Mouse (Mus musculus) kidney, embryonic 15.5 days (tissue): ENCODE measurements around the gene Stum. TPM values are rescaled to one million over a fixed set of nuclear protein-coding genes. Genes with fewer than 3 reads are reported as not detected.

Experiments
- ATAC-seq: fragments of 200-750 bp; cut with Nextera tagmentation; replicated peaks from 2 replicates; pipeline ENCODE4 v1.8.0; 2017; ENCODE audit warnings: moderate TSS enrichment; ENCODE audit not compliant: low FRiP score
- H3K27ac ChIP-seq: fragments of 300-500 bp; sonication (generic); 2 replicates; pipeline ENCODE4 v1.5.1; 2015; ENCODE audit warnings: mild to moderate bottlenecking, inconsistent platforms
- H3K27me3 ChIP-seq: fragments of 300-500 bp; sonication (generic); 2 replicates; pipeline ENCODE4 v1.6.1; 2015; ENCODE audit warnings: inconsistent platforms
- H3K36me3 ChIP-seq: fragments of 300-500 bp; sonication (generic); 2 replicates; pipeline ENCODE4 v1.6.1; 2015; ENCODE audit warnings: inconsistent platforms
- H3K4me1 ChIP-seq: fragments of 300-500 bp; sonication (generic); 2 replicates; pipeline ENCODE4 v1.6.1; 2015; ENCODE audit warnings: inconsistent platforms
- H3K4me2 ChIP-seq: fragments of 300-500 bp; sonication (generic); 2 replicates; pipeline ENCODE4 v1.6.1; 2015; ENCODE audit warnings: moderate library complexity, mild to moderate bottlenecking, inconsistent platforms
- H3K4me3 ChIP-seq: fragments of 300-500 bp; sonication (generic); replicated peaks from 2 replicates; pipeline ENCODE4 v1.5.1; 2015; ENCODE audit warnings: mild to moderate bottlenecking, inconsistent platforms
- H3K9ac ChIP-seq: fragments of 300-500 bp; sonication (generic); 2 replicates; pipeline ENCODE4 v1.6.1; 2015; ENCODE audit warnings: mild to moderate bottlenecking, inconsistent platforms
- H3K9me3 ChIP-seq: fragments of 300-500 bp; sonication (generic); replicated peaks from 2 replicates; pipeline ENCODE4 v1.6.1; 2016; ENCODE audit warnings: inconsistent platforms
- WGBS: fragments of 180-500 bp; shearing (Covaris S2); methylation state at CpG from one replicate; pipeline ENCODE4 v1.1.7; 2015; ENCODE audit warnings: mixed read lengths; 5-methylcytosine and 5-hydroxymethylcytosine counted together
- polyA plus RNA-seq: library from polyadenylated mRNA; unstranded; fragments of >200 nt; fragmentation: Nextera tagmentation; extraction: Ambion mirVana; gene quantifications from 2 replicates; pipeline ENCODE4 v1.2.1, GENCODE M21; 2015

Gene Stum
- polyA plus RNA-seq, 1 experiment from 2014 or later: 1.7 TPM

DNA sequence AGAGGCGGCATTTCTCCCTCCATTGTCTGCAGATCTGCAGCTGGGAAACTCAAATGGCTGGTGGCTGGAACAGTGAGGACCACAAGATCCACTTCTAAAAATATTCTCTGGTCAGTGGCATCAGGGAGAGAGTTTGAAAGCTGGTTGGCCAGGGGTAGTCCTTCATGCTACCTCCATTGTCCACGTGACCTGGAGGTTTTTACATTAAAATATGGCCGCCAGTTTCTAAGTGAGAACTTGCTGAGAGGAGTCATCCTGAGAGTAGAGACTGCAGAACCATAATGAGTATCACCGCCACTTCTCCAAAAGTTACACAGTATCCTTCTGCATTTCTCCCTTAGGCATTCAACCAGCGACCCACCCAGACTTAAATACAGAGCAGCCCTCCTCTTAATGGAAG, 2.0 kb upstream of the Stum start:
- Histone ChIP-seq H3K4me1 (peaks cover 34% of the 10 kb centered on the region), H3K9me3 (no peaks in the 10 kb centered on the region), H3K27me3 (peaks cover 70% of the 10 kb centered on the region), H3K4me3 (no peak overlapping the region), H3K27ac (no peak overlapping the region), H3K9ac (no peak overlapping the region), H3K4me2 (no peak overlapping the region), H3K36me3 (no peaks in the 10 kb centered on the region)
- ATAC-seq: no peak
- WGBS: 88% methylated on average over 5 of the region's 5 CpGs

DNA sequence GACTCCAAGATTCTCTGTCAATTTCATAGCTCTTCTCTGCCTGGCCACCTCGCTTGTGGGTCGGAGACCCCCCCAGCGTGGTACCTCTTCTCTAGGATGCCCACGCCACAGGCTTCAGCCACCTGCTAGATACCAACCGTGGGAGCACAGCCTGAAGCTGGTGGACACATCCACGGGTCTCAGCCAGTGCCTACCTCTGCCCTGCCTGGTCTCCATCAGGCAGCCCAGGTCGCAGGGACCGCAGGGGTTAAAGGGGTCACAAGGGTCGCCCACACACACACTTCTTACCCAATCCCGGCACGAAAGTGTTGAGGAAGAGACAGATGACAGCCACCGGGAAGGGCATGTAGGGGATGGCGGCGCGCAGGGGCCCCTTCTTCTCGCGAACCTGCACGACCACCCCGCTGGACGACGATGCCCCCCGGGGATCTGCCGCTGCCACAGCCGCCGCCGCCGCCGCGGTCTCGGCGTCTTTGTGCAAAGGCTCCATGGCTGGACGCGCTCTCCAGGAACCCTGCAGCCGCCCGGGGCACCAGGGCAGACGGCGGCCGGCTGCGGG, 385 bp downstream of the Stum start:
- Histone ChIP-seq H3K4me1 (peaks cover 34% of the 10 kb centered on the region), H3K4me3 (peak overlapping the region; percentile 48), H3K9ac (peak overlapping the region; percentile 29; the same call in 1 of the 2 replicates), H3K4me2 (peak overlapping the region; percentile 89), H3K27me3 (peaks cover 72% of the 10 kb centered on the region), H3K9me3 (no peaks in the 10 kb centered on the region), H3K27ac (no peak overlapping the region), H3K36me3 (no peaks in the 10 kb centered on the region)
- 0 out of 2 replicates have a peak, but pooled peaks have one; percentile 41 for ATAC-seq
- 4% methylated on average over 34 of the region's 39 CpGs for WGBS

DNA sequence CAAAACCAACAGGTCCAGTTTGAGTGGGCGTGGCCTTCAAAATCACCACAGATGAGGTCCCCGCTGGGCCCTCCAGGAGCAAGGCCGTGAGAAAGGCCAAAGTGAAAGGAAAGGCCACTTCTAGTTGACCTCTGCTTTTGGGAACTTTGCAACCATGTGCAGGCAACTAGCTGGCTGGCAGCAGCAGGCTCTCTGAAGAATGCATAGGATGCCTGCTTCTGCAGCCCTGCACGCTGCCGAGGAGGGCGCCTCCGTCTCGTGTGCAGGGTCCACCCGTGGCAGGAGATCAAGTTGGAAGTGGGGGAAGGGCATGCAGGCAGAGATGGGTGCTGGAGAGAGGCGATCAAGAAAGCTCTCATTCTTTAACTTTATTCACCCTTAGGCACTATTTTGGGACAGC, 1.3 kb downstream of the Stum start:
- H3K4me2 ChIP-seq: peak overlapping the region; percentile 89
- peaks cover 67% of the 10 kb centered on the region for H3K27me3 ChIP-seq
- H3K4me3 ChIP-seq: peak overlapping the region; percentile 48; the same call in 1 of the 2 replicates
- peak overlapping the region; percentile 41; the same call in 1 of the 2 replicates for H3K27ac ChIP-seq
- WGBS: 22% methylated on average over 10 of the region's 10 CpGs
- no peak overlapping the region for H3K9ac ChIP-seq
- no peaks in the 10 kb centered on the region for H3K36me3 ChIP-seq
- ATAC-seq: no peak
- H3K9me3 ChIP-seq: no peaks in the 10 kb centered on the region
- H3K4me1 ChIP-seq: peaks cover 34% of the 10 kb centered on the region

DNA sequence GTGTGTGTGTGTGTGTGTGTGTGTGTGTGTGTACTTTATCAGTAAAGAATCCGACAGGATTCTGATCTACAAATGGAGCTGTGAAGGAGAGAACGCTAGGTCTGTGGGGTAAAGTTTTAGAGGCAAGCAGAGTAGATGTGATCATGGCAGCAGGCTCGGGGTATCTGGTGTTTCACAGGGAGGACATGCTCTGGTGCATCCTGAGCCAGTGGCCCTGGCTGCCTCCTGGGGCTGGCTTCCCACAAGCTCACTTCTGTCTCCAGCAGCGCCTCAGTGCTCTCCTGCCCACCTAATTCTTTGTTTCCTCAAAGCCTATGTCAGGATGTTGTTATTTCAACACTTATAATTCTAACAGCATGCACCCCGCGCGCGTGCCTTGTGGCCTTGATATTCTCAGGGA, 2.0 kb downstream of the Stum start:
- Histone ChIP-seq H3K4me1 (peaks cover 34% of the 10 kb centered on the region), H3K9ac (no peak overlapping the region), H3K4me2 (0 out of 2 replicates have a peak overlapping the region, but pooled peaks have one; percentile 89), H3K27ac (peak overlapping the region; percentile 41), H3K4me3 (no peak overlapping the region), H3K9me3 (no peaks in the 10 kb centered on the region), H3K36me3 (no peaks in the 10 kb centered on the region), H3K27me3 (peaks cover 62% of the 10 kb centered on the region)
- ATAC-seq: peak; percentile 70
- 38% methylated on average over 8 of the region's 8 CpGs for WGBS

DNA sequence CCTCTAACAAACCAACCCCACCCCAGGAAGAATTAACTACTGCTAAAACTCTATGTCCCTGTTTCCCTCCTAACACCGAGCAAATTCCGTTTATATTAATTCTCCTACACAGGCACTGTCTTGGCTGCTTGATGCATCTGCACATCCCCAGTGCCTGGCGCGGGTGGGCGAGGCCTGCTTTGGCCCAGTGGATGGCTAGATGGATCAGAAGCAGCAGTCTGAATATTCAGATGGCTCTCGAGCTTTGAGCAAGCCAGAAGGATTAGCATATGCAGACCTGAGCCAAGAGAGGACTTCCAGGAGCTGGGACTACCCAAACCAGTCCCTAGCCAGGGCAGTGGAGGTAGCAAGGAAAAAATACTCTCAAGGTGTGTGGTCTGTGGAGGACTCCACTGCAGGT, 3.0 kb downstream of the Stum start:
- H3K9me3 ChIP-seq: no peaks in the 10 kb centered on the region
- WGBS: 64% methylated on average over 6 of the region's 6 CpGs
- H3K4me2 ChIP-seq: no peak overlapping the region
- no peak overlapping the region for H3K27ac ChIP-seq
- H3K4me1 ChIP-seq: peaks cover 34% of the 10 kb centered on the region
- no peak for ATAC-seq
- no peaks in the 10 kb centered on the region for H3K36me3 ChIP-seq
- no peak overlapping the region for H3K9ac ChIP-seq
- H3K27me3 ChIP-seq: peaks cover 52% of the 10 kb centered on the region
- no peak overlapping the region for H3K4me3 ChIP-seq

DNA sequence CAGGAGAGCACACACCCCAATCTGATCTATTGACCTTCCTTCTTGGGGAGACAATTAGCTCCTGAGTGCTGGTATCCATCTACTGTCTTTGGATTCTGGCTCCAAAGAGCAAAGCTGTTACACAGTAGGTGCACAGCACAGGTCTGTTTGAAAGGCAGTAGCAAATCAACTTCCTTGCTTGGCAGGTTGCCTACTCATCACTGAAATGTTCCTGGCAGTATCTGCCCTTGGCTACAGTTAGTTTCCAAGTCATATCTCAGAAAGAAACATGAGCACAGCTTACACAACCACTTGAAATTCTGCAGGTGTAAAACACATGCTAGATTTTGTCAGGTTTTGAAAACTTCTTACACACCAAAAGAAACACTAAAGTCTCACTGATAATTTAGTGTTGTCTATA, 9.7 kb downstream of the Stum start:
- no peak overlapping the region for H3K4me3 ChIP-seq
- no peaks in the 10 kb centered on the region for H3K9me3 ChIP-seq
- no peak for ATAC-seq

DNA sequence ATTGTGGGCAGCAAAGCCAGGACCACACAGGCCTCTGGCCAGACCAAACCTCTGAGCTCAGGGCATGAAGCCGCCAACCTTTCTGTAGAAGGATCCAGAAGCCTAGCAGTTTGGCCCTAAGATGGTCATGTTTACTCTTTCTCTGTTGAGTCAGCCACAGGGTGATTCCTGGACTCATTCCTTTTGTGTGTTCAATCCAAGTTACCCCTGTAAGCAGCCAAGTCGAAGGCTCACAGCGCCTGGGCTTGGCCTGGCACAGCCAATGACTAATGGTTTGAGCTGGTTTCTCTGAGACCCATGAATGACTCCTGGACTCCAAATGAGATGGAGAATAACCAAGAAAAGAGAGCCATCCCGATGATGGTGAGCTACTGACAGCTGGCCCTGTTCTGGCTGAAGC, 15.3 kb downstream of the Stum start:
- H3K27me3 ChIP-seq: no peaks in the 10 kb centered on the region
- H3K4me2 ChIP-seq: no peak overlapping the region
- H3K27ac ChIP-seq: no peak overlapping the region
- no peaks in the 10 kb centered on the region for H3K36me3 ChIP-seq
- no peak overlapping the region for H3K9ac ChIP-seq
- ATAC-seq: no peak
- no peaks in the 10 kb centered on the region for H3K4me1 ChIP-seq
- H3K9me3 ChIP-seq: no peaks in the 10 kb centered on the region
- H3K4me3 ChIP-seq: no peak overlapping the region
- WGBS: 90% methylated on average over 4 of the region's 4 CpGs

More for the DNA sequence above, 9.7 kb downstream of the Stum start:
- Histone ChIP-seq H3K4me2 (no peak overlapping the region), H3K36me3 (no peaks in the 10 kb centered on the region), H3K4me1 (no peaks in the 10 kb centered on the region), H3K27ac (no peak overlapping the region), H3K9ac (no peak overlapping the region), H3K27me3 (no peaks in the 10 kb centered on the region)

DNA sequence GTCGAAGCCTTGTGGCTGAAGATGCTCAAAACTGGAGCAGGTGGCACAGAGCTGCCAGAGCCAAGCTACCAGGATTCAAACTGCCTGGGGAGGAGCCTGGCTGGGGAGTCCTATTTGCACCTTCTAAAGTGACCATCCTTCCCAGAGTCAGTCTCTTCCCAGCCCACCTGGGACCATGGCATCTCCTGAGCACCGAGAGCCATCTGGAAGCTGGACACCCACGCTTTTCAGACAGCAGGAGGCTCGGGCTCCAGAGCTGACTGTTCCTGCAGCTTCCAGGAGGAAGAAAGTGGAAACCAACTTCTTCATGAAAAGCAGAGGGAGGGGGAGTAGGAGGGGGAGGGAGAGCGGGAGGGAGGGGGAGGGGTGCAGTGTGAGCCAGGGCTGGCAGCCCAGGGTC, 17.7 kb downstream of the Stum start:
- 0 out of 2 replicates have a peak, but pooled peaks cover under 1% of the 10 kb centered on the region for H3K4me1 ChIP-seq
- no peak overlapping the region for H3K27ac ChIP-seq
- no peak overlapping the region for H3K4me3 ChIP-seq
- H3K27me3 ChIP-seq: no peaks in the 10 kb centered on the region
- WGBS: 70% methylated on average over 5 of the region's 5 CpGs
- H3K36me3 ChIP-seq: no peaks in the 10 kb centered on the region
- H3K4me2 ChIP-seq: no peak overlapping the region
- H3K9ac ChIP-seq: no peak overlapping the region
- H3K9me3 ChIP-seq: no peaks in the 10 kb centered on the region
- no peak for ATAC-seq

DNA sequence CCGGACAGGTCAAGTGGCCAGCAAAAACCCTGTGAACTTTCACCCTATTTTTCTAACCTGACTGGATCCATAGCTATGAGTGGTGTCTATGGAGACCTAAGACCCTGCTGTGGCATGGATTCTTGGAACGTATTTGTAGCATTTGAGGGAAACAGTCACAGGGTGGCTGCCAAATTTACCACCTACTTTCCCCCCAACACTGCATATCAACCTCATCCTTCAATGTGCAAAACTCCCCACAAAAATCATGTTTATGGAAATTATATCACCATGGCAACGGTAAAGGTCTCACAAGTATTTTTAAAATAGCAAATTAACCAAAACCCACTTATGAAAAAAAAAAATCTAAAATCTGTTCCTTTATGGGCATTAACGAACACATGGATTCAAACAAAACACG, 18.9 kb downstream of the Stum start:
- no peak for ATAC-seq
- Histone ChIP-seq H3K9me3 (no peaks in the 10 kb centered on the region), H3K27me3 (no peaks in the 10 kb centered on the region), H3K4me2 (no peak overlapping the region), H3K4me3 (no peak overlapping the region), H3K4me1 (0 out of 2 replicates have a peak, but pooled peaks cover 2% of the 10 kb centered on the region), H3K36me3 (no peaks in the 10 kb centered on the region), H3K27ac (no peak overlapping the region), H3K9ac (no peak overlapping the region)
- 86% methylated on average over 5 of the region's 5 CpGs for WGBS

DNA sequence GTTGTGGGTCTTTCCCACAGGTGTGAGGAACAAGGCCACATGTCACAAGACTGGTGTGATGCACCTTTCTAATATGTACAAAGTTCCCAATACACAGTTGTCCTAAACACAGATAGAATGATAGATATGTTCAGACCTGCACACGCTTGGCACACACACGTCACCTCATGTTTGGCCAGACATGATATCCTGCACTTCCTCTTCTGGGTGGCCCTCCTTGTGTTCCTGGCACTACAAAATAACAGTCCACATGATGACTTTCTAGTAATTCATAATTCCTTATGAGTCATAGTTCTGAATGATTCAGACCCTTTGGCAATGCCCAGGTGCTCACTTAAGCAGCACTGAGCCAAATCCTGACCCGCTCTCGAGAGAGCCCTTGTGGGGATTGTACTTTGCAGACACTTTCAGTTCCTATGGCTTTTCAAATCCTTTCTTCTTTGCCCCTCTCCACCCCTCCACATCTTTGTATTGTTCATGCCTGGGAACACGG, 20.3 kb downstream of the Stum start:
- peaks cover 5% of the 10 kb centered on the region; the same call in 1 of the 2 replicates for H3K4me1 ChIP-seq
- no peak for ATAC-seq
- WGBS: 92% methylated on average over 5 of the region's 5 CpGs
- no peaks in the 10 kb centered on the region for H3K36me3 ChIP-seq
- H3K4me3 ChIP-seq: no peak overlapping the region
- H3K27me3 ChIP-seq: no peaks in the 10 kb centered on the region
- no peaks in the 10 kb centered on the region for H3K9me3 ChIP-seq
- H3K27ac ChIP-seq: no peak overlapping the region
- H3K9ac ChIP-seq: no peak overlapping the region
- H3K4me2 ChIP-seq: no peak overlapping the region

DNA sequence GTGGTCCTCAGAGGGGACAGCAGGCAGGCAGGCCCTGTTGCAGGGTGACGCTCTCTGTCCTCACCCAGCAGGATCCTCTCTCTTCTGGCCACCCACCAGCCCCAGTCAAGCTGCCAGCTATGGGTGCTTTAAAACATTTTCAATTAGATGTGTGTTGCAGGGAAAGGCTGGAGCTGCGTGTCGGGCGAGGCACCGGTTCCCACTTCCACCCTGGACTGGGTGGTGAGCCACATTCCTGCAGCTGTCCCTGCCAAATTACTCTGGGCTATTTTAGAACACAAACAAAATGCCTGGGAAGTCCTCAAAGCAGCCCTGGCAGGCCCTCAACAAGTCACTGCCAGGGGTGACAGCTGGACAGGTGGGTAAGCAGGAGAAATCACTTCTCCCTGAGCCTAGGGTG, 20.9 kb downstream of the Stum start:
- Histone ChIP-seq H3K27ac (no peak overlapping the region), H3K4me1 (peaks cover 5% of the 10 kb centered on the region; the same call in 1 of the 2 replicates), H3K4me2 (no peak overlapping the region), H3K9me3 (no peaks in the 10 kb centered on the region), H3K27me3 (no peaks in the 10 kb centered on the region), H3K9ac (no peak overlapping the region), H3K36me3 (no peaks in the 10 kb centered on the region), H3K4me3 (no peak overlapping the region)
- WGBS: 74% methylated on average over 5 of the region's 5 CpGs
- ATAC-seq: no peak

DNA sequence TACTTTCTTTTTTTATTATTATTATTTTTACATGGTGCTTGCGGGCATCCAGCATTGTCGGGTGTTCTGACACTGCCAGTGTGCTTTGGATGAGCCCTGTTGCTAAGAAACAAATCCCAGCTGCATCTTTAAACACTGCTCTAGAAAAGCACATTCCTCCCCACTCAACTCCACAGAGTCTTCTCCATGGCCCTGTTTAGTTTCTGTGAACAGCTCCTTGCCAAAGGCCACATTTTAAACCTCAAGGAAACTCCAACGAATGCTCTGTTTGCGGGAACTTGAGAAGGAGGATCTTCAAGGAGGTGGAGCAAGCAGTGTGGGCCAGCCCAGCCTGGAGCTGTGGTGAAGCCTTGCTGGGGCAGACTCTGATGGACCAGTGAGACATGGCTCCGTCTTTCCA, 22.6 kb downstream of the Stum start:
- Histone ChIP-seq H3K9ac (no peak overlapping the region), H3K36me3 (no peaks in the 10 kb centered on the region), H3K4me1 (peaks cover 5% of the 10 kb centered on the region; the same call in 1 of the 2 replicates), H3K4me3 (no peak overlapping the region), H3K4me2 (no peak overlapping the region), H3K27me3 (no peaks in the 10 kb centered on the region), H3K27ac (no peak overlapping the region), H3K9me3 (no peaks in the 10 kb centered on the region)
- 49% methylated on average over 5 of the region's 5 CpGs for WGBS
- no peak for ATAC-seq

DNA sequence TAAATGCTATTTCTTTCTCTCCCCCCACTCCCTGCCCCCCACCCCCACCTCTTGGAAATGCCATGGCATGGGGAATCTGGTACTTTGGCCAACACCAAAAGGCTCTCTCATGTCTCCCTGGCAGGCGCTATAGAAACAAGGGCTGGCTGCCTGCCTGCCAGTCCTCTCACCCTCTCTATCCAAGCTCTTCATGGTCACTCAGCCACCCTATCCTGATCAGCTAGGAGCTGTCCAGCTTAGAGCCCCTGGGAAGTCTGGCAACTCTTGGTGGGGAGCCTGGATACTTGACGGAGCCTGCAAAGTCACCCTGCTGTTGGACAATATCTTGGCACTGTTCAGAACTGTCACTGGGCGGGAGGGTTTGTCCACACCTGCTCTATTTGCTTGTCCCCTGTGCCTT, 24.6 kb downstream of the Stum start:
- Histone ChIP-seq H3K9me3 (no peaks in the 10 kb centered on the region), H3K4me1 (peaks cover 5% of the 10 kb centered on the region; the same call in 1 of the 2 replicates), H3K36me3 (no peaks in the 10 kb centered on the region), H3K27ac (no peak overlapping the region), H3K9ac (no peak overlapping the region), H3K4me3 (no peak overlapping the region), H3K27me3 (no peaks in the 10 kb centered on the region), H3K4me2 (no peak overlapping the region)
- ATAC-seq: no peak
- WGBS: 58% methylated on average over 3 of the region's 3 CpGs
